Mouse (Mus musculus) forebrain, postnatal 0 days (tissue): ENCODE data around the gene Mink1. TPM values are rescaled to one million over a fixed set of nuclear protein-coding genes. Genes with fewer than 3 reads are reported as not detected.
"Not testable (repeated sequence)": the region's sequence is repeated elsewhere in the genome, so short reads cannot be mapped to it uniquely, and the experiment has no call there.

ENCODE experiments used
- ATAC-seq: fragments of 200-750 bp; cut with Nextera tagmentation; 2 replicates; pipeline ENCODE4 v1.8.0; 2017; ENCODE audit warnings: mild to moderate bottlenecking, moderate library complexity
- DNase-seq: peaks from one replicate; pipeline ENCODE4 v3.0.0-alpha.2; 2015
- H3K27ac ChIP-seq: fragments of 300-500 bp; sonication (generic); 2 replicates; pipeline ENCODE4 v1.5.1; 2014; ENCODE audit warnings: low read depth, mild to moderate bottlenecking, antibody characterized with exemption, low read length, moderate library complexity, mixed read lengths
- H3K27me3 ChIP-seq: fragments of 300-500 bp; sonication (generic); 2 replicates; pipeline ENCODE4 v1.6.1; 2014; ENCODE audit warnings: mild to moderate bottlenecking, low read length, mixed read lengths; ENCODE audit not compliant: insufficient read depth
- H3K36me3 ChIP-seq: fragments of 300-500 bp; sonication (generic); 2 replicates; pipeline ENCODE4 v1.6.1; 2014; ENCODE audit warnings: mild to moderate bottlenecking, moderate library complexity; ENCODE audit not compliant: insufficient read depth
- H3K4me1 ChIP-seq: fragments of 300-500 bp; sonication (generic); 2 replicates; pipeline ENCODE4 v1.6.1; 2014; ENCODE audit warnings: antibody characterized with exemption; ENCODE audit not compliant: insufficient read depth
- H3K4me2 ChIP-seq: fragments of 300-500 bp; sonication (generic); 2 replicates; pipeline ENCODE4 v1.6.1; 2014; ENCODE audit warnings: low read depth, mild to moderate bottlenecking, moderate library complexity
- H3K4me3 ChIP-seq: fragments of 300-500 bp; sonication (generic); 2 replicates; pipeline ENCODE4 v1.5.1; 2014; ENCODE audit warnings: low read depth, low read length, mixed read lengths
- H3K9ac ChIP-seq: fragments of 300-500 bp; sonication (generic); 2 replicates; pipeline ENCODE4 v1.6.1; 2014; ENCODE audit warnings: mild to moderate bottlenecking
- H3K9me3 ChIP-seq: fragments of 300-500 bp; sonication (generic); 2 replicates; pipeline ENCODE4 v1.6.1; 2016; ENCODE audit warnings: low read length
- CTCF ChIP-seq: sonication (generic); IDR thresholded peaks from 2 replicates; pipeline ENCODE4 v1.5.1; 2016; ENCODE audit warnings: antibody characterized with exemption, control low read depth, low read depth
- WGBS: fragments of 180-500 bp; shearing (Covaris S2); extraction: QIAGEN DNeasy Blood & Tissue Kit; methylation state at CpG from one replicate; pipeline ENCODE4 v1.1.7; 2014; 5-methylcytosine and 5-hydroxymethylcytosine counted together
- polyA plus RNA-seq: library from polyadenylated mRNA; unstranded; fragments of >200 nt; fragmentation: Nextera tagmentation; extraction: Ambion mirVana; gene quantifications from 2 replicates; pipeline ENCODE4 v1.2.1, GENCODE M21; 2015
- total RNA-seq: library from RNA; depleted of rRNA; stranded (reverse); fragments of >200 nt; gene quantifications from 2 replicates; pipeline ENCODE4 v1.2.3, GENCODE M21; 2014

Mink1 gene
- total and polyA plus RNA-seq, 2 experiments from 2014 or later = 15.0 to 81.2 TPM

GRCm38 (mm10) chr11:70523306-70523989, 39.2 kb upstream of the Mink1 start:
- H3K27me3 ChIP-seq, H3K27ac ChIP-seq, H3K4me1 ChIP-seq, H3K9me3 ChIP-seq, H3K4me3 ChIP-seq, H3K9ac ChIP-seq, ATAC-seq, DNase-seq, H3K4me2 ChIP-seq: not testable (repeated sequence)
- H3K36me3 ChIP-seq = peaks cover 22% of the 10 kb centered on the region
- 92% methylated on average over 8 of the region's 8 CpGs for WGBS
- TF ChIP-seq CTCF = 0 out of 2 replicates have a peak, but pooled peaks have one; percentile 8

GRCm38 (mm10) chr11:70524782-70525181, 37.9 kb upstream of the Mink1 start:
- Histone ChIP-seq H3K4me1 (peaks cover 7% of the 10 kb centered on the region), H3K9me3 (no peaks in the 10 kb centered on the region), H3K4me3 (peak overlapping the region; percentile 51), H3K4me2 (peak overlapping the region; percentile 53), H3K9ac (peak overlapping the region; percentile 33), H3K27me3 (no peaks in the 10 kb centered on the region), H3K27ac (no peak overlapping the region), H3K36me3 (peaks cover 27% of the 10 kb centered on the region)
- no peak; the same call in 1 of the 2 replicates for ATAC-seq
- DNase-seq = no peak
- TF ChIP-seq CTCF = no peak
- 6% methylated on average over 8 of the region's 8 CpGs for WGBS

- Histone ChIP-seq H3K4me2 (peak within 1 kb of the TSS; percentile 62), H3K36me3 (peaks cover 27% of the 10 kb centered on the region), H3K9ac (peak within 1 kb of the TSS; percentile 51), H3K4me1 (peaks cover 7% of the 10 kb centered on the region), H3K27me3 (no peaks in the 10 kb centered on the region), H3K4me3 (peak within 1 kb of the TSS; percentile 51), H3K9me3 (no peaks in the 10 kb centered on the region), H3K27ac (peak within 1 kb of the TSS; percentile 42; the same call in 1 of the 2 replicates)
- no peak for TF ChIP-seq CTCF
- 1% methylated on average over 24 of the region's 26 CpGs for WGBS
- DNase-seq (peak; percentile 96), ATAC-seq (peak; percentile 98)
Measured at GRCm38 (mm10) chr11:70525184-70525678, 37.5 kb upstream of the Mink1 start, which contains the start of gene Psmb6. TSS of gene Psmb6 (plus strand) at chr11:70525367.

- no peaks in the 10 kb centered on the region for H3K9me3 ChIP-seq
- no peaks in the 10 kb centered on the region for H3K27me3 ChIP-seq
- DNase-seq (no peak), ATAC-seq (no peak)
- H3K4me1 ChIP-seq = peaks cover 7% of the 10 kb centered on the region
- no peak for TF ChIP-seq CTCF
- H3K4me3 ChIP-seq = peak overlapping the region; percentile 51
- H3K9ac ChIP-seq = peak overlapping the region; percentile 51
- H3K4me2 ChIP-seq = peak overlapping the region; percentile 62
- peaks cover 27% of the 10 kb centered on the region for H3K36me3 ChIP-seq
- peak overlapping the region; percentile 42; the same call in 1 of the 2 replicates for H3K27ac ChIP-seq
- 5% methylated on average over 12 of the region's 12 CpGs for WGBS
Measured at GRCm38 (mm10) chr11:70525726-70526125, 37.0 kb upstream of the Mink1 start.

- ATAC-seq (no peak), DNase-seq (no peak)
- peaks cover 7% of the 10 kb centered on the region for H3K4me1 ChIP-seq
- no peak for TF ChIP-seq CTCF
- H3K36me3 ChIP-seq = peaks cover 27% of the 10 kb centered on the region
- H3K9ac ChIP-seq = peak overlapping the region; percentile 51; the same call in 1 of the 2 replicates
- 91% methylated on average over 12 of the region's 12 CpGs for WGBS
- H3K27me3 ChIP-seq = no peaks in the 10 kb centered on the region
- H3K27ac ChIP-seq = no peak overlapping the region
- no peaks in the 10 kb centered on the region for H3K9me3 ChIP-seq
- H3K4me2 ChIP-seq = peak overlapping the region; percentile 62
- peak overlapping the region; percentile 51 for H3K4me3 ChIP-seq
Measured at GRCm38 (mm10) chr11:70526211-70526610, 36.5 kb upstream of the Mink1 start.

- Histone ChIP-seq H3K9ac (no peak overlapping the region), H3K4me3 (no peak overlapping the region), H3K9me3 (no peaks in the 10 kb centered on the region), H3K27me3 (no peaks in the 10 kb centered on the region), H3K4me2 (no peak overlapping the region), H3K4me1 (peaks cover 7% of the 10 kb centered on the region), H3K27ac (no peak overlapping the region), H3K36me3 (peaks cover 27% of the 10 kb centered on the region)
- WGBS = 87% methylated on average over 7 of the region's 7 CpGs
- DNase-seq (no peak), ATAC-seq (no peak)
- TF ChIP-seq CTCF = no peak
Measured at GRCm38 (mm10) chr11:70528610-70529009, 34.1 kb upstream of the Mink1 start.

GRCm38 (mm10) chr11:70531065-70531464, 31.6 kb upstream of the Mink1 start:
- H3K4me2 ChIP-seq, H3K4me1 ChIP-seq, H3K9ac ChIP-seq, H3K4me3 ChIP-seq, H3K27me3 ChIP-seq, H3K9me3 ChIP-seq, DNase-seq, H3K27ac ChIP-seq, ATAC-seq: not testable (repeated sequence)
- TF ChIP-seq CTCF = peak; percentile 11; the same call in 1 of the 2 replicates
- WGBS = 81% methylated on average over 2 of the region's 2 CpGs
- peaks cover 27% of the 10 kb centered on the region for H3K36me3 ChIP-seq
